Mouse (Mus musculus) adrenal gland, adult 18-20 months (tissue): Measurements from ENCODE around the gene Ttc24. TPM values are rescaled to one million over a fixed set of nuclear protein-coding genes. Genes with fewer than 3 reads are reported as not detected.

Experiments used
- DNase-seq, 2 experiments: peaks; one replicate each; pipeline ENCODE4 v3.0.0; 2021 to 2022; ENCODE audit warnings: low spot score in 2 of 2
- total RNA-seq, 2 experiments: library from RNA; stranded (reverse); gene quantifications; 1 replicate in 1 of 2; 2 replicates in 1 of 2; pipeline ENCODE4 v1.2.3; 2021

Gene Ttc24
- total RNA-seq, 2 experiments from 2014 or later = not detected

DNA sequence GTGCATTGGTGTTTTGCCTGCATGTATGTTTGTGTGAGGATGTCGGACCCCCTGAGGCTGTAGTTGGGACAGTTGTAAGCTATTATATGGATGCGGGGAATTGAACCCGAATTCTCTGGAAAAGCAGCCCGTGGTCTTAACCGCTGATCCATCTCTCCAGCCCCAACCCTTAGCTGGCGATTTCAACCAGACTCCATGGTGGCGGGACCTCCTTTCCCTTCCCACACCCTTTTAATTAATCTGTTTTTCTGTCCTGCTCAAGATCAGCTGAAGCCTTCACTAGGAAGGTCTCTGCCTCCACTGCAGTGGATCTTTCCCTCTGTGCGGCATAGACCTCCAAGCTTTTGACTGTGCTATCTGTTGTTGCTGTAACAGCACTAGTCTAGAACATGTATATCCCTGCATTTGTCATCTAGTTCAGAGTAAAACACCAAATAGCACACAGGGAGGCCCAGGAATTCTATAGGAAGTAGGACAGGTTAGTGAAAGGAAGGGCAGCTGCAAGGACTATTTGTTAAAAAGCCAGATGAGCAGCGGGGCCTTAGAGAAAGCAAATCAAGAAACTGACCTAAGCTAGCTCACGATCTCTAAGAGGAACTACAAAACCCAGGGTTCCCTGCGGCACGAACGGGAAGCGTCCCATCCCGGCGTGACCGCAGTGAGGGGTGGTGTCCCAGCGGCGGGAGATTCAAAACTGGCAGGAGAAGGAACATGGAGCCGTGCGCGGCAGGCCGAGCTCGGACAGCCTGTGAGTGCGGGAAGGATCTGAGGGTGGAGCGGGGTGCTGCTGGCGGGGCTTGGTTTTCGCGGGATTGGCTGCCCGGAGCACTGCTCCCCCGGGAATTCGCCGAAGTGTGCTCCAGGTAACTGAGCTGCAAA lies 3.5 kb upstream of the Ttc24 start, which contains the start of gene Iqgap3:
Gene Iqgap3 (plus strand): TSS at position 627 of the 879 bp plus-strand sequence.
- DNase-seq = peak; percentile 82 to 83

DNA sequence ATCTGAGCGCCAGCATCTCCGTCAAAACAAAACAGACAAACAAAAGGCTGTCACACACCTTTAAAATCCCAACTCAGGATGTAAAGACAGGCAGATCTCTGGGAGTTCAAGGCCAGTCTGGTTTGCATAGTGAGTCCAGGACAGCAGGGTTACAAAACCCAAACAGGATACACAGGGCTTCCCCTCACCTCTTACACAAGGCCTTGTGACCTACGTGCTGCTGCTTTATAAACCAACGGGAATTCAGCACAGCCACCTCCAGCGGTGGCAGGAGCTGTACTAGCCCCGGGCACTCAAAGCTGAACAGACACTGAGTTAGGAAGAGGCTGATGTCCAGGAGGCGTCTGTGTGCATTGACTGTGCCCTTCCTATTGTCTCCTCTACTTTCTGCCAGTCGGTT lies 663 bp downstream of the Ttc24 start:
- DNase-seq = no peak

GRCm38 (mm10) chr3:88074766-88075165 lies 3.3 kb downstream of the Ttc24 start:
- DNase-seq = no peak

DNA sequence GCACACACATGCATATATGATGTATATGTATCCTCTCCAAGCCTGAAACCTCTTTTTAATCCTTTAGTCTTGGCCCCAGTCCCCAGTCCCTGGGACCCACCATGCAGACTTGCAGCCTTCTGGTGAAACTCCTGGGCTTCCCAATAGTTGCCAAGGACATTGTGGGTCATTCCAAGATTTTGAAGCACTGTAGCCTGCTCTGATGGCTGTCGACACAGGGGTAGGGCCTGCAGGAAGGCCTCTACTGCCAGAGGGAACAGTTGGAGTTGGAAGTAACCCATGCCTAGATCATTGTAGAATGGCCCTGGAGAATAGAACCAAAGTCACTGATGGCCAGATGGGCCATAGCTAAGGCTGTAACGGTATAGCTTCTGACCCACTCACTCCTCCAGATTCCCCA lies 3.8 kb downstream of the Ttc24 start:
- no peak for DNase-seq

DNA sequence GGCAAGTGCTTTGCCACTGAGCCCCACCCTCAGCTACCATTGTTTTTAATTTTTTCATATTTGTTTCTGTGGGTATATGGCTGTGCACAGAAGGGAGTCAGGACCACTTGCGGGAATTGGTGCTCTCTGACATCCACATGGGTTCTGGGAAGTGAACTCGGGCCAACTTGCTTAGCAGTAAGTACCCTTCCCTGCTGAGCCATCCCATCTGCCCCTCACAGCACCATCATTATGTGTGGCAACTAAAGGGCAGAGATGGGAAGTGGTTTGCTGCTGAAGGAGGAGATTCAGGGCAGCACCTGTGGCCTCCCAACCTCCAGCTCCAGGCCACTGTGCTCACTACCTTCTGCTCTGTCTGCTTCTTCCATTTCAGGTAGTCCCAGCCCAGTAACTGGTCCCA lies 4.5 kb downstream of the Ttc24 start:
- no peak for DNase-seq

- peak; percentile 89 to 91 for DNase-seq
These were observed 6.3 kb downstream of the Ttc24 start for GRCm38 (mm10) chr3:88071783-88072182.

DNA sequence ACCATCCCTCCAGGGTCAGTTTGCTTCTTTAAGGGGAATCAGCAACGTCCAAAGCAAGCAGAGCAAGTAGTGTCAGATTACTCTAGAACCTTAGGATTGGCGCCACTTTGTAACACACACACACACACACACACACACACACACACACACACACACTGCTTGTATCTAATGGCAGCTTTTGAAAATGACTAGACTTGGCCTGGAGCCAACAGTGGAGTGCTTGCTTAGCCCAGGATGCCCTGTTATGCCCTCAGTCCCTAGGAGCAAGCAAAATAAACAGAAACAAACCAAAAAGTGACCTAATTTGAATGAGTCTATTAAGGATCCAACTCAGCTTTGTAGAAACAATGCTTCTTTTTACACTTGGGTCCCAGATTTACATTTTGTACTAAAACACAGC lies 9.7 kb downstream of the Ttc24 start:
- no peak for DNase-seq

DNA sequence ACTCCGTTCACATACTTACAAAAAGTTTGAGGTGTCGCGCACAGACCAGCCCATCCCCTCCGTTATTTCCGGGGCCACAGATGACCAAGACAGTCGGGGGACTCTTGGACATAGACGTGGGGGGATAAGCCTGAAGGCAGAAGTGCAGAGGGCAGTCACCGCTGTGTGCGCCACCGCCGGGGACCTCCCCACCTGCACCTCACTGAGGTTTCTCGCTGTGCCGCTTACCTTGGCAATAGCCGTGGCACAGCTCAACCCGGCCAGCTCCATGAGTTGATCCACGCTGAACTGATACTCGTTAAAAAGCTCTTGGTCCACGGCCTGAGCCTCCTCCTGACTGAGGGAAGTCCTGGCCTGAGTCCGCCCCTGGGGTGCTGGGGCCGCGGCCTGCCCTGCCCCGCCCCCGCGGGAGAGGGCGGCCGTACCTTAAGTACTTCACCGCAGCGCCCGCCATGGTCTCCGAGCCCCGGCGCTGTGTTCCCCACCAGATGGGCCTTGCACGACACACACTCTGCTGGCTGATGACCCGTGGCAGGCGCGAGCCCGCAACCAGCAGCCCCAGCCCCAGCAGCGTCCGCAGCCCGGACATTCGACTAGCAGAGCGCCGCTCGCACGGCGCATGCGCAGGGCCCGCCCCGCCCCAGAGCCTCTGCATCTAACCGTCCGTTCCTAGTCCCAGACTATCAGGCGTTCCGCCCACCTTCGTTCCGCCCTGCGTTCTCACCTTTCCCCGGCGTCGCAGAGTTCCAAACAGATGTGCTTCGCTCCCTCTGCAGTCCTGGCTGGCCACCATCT lies 20.0 kb downstream of the Ttc24 start, which contains the start of gene Naxe:
Gene Naxe (minus strand): TSS at position 594 of the 795 bp plus-strand sequence.
- DNase-seq = peak; percentile 84 to 85

GRCm38 (mm10) chr3:88057030-88057429 lies 21.1 kb downstream of the Ttc24 start:
- no peak for DNase-seq

- DNase-seq = no peak
These were observed 28.6 kb downstream of the Ttc24 start for GRCm38 (mm10) chr3:88049532-88049931.

- peak; percentile 63 to 71 for DNase-seq
These were observed 35.3 kb downstream of the Ttc24 start, which contains the start of gene Gpatch4 for GRCm38 (mm10) chr3:88042661-88043421. TSS of gene Gpatch4 (plus strand) at chr3:88043108.

- no peak for DNase-seq
These were observed 42.4 kb downstream of the Ttc24 start for GRCm38 (mm10) chr3:88035561-88036293.

- no peak for DNase-seq
These were observed 44.6 kb downstream of the Ttc24 start for GRCm38 (mm10) chr3:88033506-88033905.

- peak; percentile 20 to 38 for DNase-seq
These were observed 47.3 kb downstream of the Ttc24 start for GRCm38 (mm10) chr3:88030608-88031395.

- no peak for DNase-seq
These were observed 50.5 kb downstream of the Ttc24 start, which contains the start of gene Hapln2 for GRCm38 (mm10) chr3:88027434-88028186. TSS of gene Hapln2 (minus strand) at chr3:88027583.

DNA sequence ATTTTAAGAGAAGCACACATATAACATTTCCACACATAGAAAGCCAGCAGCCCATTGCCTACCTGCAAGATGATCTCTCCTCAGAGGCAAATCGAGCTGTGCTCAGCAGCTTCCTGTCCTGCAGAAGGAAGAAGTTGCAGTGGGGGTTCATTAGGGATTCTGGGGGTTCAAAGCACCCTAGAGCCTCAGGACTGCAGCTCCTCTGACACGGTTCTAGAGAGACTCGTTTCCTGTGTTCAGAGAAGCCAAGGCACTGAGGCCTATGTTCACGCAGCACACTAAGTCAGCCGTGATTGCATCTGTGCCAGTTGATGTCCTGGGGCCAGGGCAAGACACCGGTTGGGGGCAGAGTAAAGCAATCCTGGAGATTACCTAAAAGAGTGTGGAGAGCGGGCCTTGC lies 51.3 kb downstream of the Ttc24 start:
- DNase-seq = no peak

- DNase-seq = peak in 1 of 2 experiments; percentile 33
These were observed 54.7 kb downstream of the Ttc24 start for GRCm38 (mm10) chr3:88023192-88024074.
